Mouse (Mus musculus): ENCODE measurements around the gene Myo6. TPM values are rescaled to one million over a fixed set of nuclear protein-coding genes. Genes with fewer than 3 reads are reported as not detected.

Myo6 gene
- total and polyA plus RNA-seq, 3 experiments: 1.2 to 1.6 TPM; not detected in 1

- DNase-seq (ENCODE audit: low read depth, low spot score): no peak
- Histone ChIP-seq H3K4me3 (ENCODE audit: control insufficient read depth in 1 of 2, insufficient read depth in 1 of 2, low read depth in 2 of 2, low read length in 2 of 2) (no peak overlapping the region), H3K27me3 (ENCODE audit: control insufficient read depth in 1 of 2, insufficient read depth in 2 of 2, low read length in 2 of 2) (no peaks in the 10 kb centered on the region), H3K9me3 (replicated peaks; ENCODE audit: insufficient read depth, low read length) (no peaks in the 10 kb centered on the region), H3K9ac (ENCODE audit: control insufficient read depth, low read depth, low read length, poor library complexity, severe bottlenecking) (no peak overlapping the region), H3K27ac (ENCODE audit: control insufficient read depth, low read depth, low read length) (no peak overlapping the region), H3K36me3 (ENCODE audit: control insufficient read depth in 1 of 2, insufficient read depth in 2 of 2, low read length in 2 of 2) (peaks cover 0 to 2% of the 10 kb centered on the region in 2 experiments; a peak in 1 of 4 replicates), H3K79me2 (ENCODE audit: control insufficient read depth, insufficient read depth, low read length, poor library complexity) (no peaks in the 10 kb centered on the region), H3K4me1 (ENCODE audit: control insufficient read depth in 1 of 2, insufficient read depth in 2 of 2, low read length in 2 of 2) (no peaks in the 10 kb centered on the region)
- TF ChIP-seq NELFE (IDR thresholded peaks at IDR 0.05; ENCODE audit: low read depth, low read length): no peak
These were observed 97.7 kb downstream of the Myo6 start for GRCm38 (mm10) chr9:80262367-80263026.

GRCm38 (mm10) chr9:80266086-80266485, 101.3 kb downstream of the Myo6 start:
- Histone ChIP-seq H3K9ac (ENCODE audit: control insufficient read depth, low read depth, low read length, poor library complexity, severe bottlenecking) (no peak overlapping the region), H3K27me3 (ENCODE audit: control insufficient read depth in 1 of 2, insufficient read depth in 2 of 2, low read length in 2 of 2) (no peaks in the 10 kb centered on the region), H3K27ac (ENCODE audit: control insufficient read depth, low read depth, low read length) (no peak overlapping the region), H3K9me3 (replicated peaks; ENCODE audit: insufficient read depth, low read length) (no peaks in the 10 kb centered on the region), H3K79me2 (ENCODE audit: control insufficient read depth, insufficient read depth, low read length, poor library complexity) (no peaks in the 10 kb centered on the region), H3K4me1 (ENCODE audit: control insufficient read depth in 1 of 2, insufficient read depth in 2 of 2, low read length in 2 of 2) (no peaks in the 10 kb centered on the region; a peak in 1 of 4 replicates), H3K36me3 (ENCODE audit: control insufficient read depth in 1 of 2, insufficient read depth in 2 of 2, low read length in 2 of 2) (no peaks in the 10 kb centered on the region), H3K4me3 (ENCODE audit: control insufficient read depth in 1 of 2, insufficient read depth in 1 of 2, low read depth in 2 of 2, low read length in 2 of 2) (no peak overlapping the region)
- no peak for TF ChIP-seq TBP (IDR thresholded peaks at IDR 0.05; ENCODE audit: low read depth, low read length)
- no peak for TF ChIP-seq MYC (IDR thresholded peaks at IDR 0.05; ENCODE audit: low read depth, low read length)
- no peak for TF ChIP-seq POLR2AphosphoS5 (IDR thresholded peaks at IDR 0.05; ENCODE audit: borderline replicate concordance, low read depth, low read length)
- no peak for TF ChIP-seq ZMIZ1 (IDR thresholded peaks at IDR 0.05; ENCODE audit: low read depth, low read length)
- no peak for TF ChIP-seq HCFC1 (IDR thresholded peaks at IDR 0.05; ENCODE audit: low read depth, low read length)
- TF ChIP-seq UBTF (IDR thresholded peaks at IDR 0.05; ENCODE audit: borderline replicate concordance, insufficient read depth, low read depth, low read length): no peak
- TF ChIP-seq USF2 (IDR thresholded peaks at IDR 0.05; ENCODE audit: borderline replicate concordance in 1 of 2, insufficient read depth in 1 of 2, low read depth in 1 of 2, low read length in 2 of 2): no peak
- no peak for TF ChIP-seq E2F4 (IDR thresholded peaks at IDR 0.05; ENCODE audit: borderline replicate concordance, low read depth, low read length)
- no peak for TF ChIP-seq RCOR1 (IDR thresholded peaks at IDR 0.05; ENCODE audit: low read depth, low read length)
- no peak for TF ChIP-seq ETS1 (IDR thresholded peaks at IDR 0.05; ENCODE audit: low read depth, low read length)
- TF ChIP-seq NRF1 (IDR thresholded peaks at IDR 0.05; ENCODE audit: insufficient read depth, low read depth, low read length, poor library complexity, severe bottlenecking): no peak
- TF ChIP-seq ZNF384 (IDR thresholded peaks at IDR 0.05; ENCODE audit: low read depth, low read length): no peak
- TF ChIP-seq TCF12 (IDR thresholded peaks at IDR 0.05; ENCODE audit: low read depth, low read length): no peak
- no peak for TF ChIP-seq ZKSCAN1 (IDR thresholded peaks at IDR 0.05; ENCODE audit: low read depth, low read length)
- no peak for TF ChIP-seq POLR2AphosphoS2 (IDR thresholded peaks at IDR 0.05; ENCODE audit: low read length)
- no peak for TF ChIP-seq MAX (IDR thresholded peaks at IDR 0.05; ENCODE audit: low read length)
- DNase-seq (ENCODE audit: low read depth, low spot score): no peak

Data from MEL (cell line).